Mouse (Mus musculus): ENCODE results near the gene Nxpe4.
"Not testable (repeated sequence)": the region's sequence is repeated elsewhere in the genome, so short reads cannot be mapped to it uniquely, and the experiment has no call there.

Nxpe4 gene

DNA sequence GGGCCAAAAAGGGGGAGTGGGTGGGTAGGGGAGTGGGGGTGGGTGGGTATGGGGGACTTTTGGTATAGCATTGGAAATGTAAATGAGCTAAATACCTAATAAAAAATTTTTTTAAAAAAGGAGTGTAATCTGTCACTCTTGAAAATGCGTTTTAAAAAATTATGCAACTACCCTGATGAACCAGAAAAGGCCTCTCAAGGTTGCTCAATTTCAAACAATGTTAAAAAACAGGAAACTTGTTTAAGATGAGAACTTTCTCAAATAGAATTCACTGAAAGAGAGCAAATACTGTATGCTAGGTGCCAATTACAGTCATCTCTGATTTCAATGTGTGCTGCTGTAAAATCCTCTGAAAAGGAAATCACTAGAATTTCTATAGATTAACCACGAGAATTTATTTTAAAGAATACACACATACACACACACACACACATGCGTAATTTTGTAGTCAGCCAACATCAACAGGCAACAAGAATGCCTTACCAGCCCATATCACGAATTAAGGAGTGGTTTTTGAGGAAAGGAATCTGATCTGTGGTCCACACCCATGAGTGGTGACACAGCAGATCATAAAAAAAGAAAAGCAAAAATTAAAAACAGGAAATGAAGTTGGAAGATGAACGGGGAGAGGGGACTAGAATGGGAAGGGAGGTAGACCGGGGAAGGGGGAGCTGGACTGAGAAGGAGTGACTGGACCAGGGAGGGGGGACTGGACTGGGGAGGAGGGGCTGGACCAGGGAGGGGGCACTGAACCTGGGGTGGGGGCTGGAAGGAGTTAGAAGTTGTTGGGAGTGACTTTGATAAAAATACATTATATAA lies 248.6 kb downstream of the Nxpe4 start:
- DNase-seq (ENCODE audit: low read depth): no peak

DNA sequence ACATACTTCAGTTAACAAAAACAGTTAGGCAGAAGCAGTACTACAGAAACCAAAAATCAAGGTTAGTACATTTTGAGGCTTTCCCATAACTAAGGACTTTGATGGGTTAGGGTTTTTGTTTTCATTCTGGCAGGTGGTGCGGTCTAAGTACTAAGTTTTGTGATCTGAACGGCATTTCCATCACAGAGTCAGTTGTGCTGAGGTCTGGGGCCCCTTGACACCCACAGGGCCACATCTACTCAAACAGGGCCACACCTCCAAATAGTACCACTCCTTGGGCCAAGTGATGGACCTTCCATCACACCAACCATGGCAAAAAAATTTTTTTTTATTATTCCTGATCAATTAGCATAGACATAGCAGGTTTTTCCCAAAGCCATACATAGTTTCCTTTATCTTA lies 251.8 kb downstream of the Nxpe4 start:
- no peak for DNase-seq (ENCODE audit: low read depth)

DNA sequence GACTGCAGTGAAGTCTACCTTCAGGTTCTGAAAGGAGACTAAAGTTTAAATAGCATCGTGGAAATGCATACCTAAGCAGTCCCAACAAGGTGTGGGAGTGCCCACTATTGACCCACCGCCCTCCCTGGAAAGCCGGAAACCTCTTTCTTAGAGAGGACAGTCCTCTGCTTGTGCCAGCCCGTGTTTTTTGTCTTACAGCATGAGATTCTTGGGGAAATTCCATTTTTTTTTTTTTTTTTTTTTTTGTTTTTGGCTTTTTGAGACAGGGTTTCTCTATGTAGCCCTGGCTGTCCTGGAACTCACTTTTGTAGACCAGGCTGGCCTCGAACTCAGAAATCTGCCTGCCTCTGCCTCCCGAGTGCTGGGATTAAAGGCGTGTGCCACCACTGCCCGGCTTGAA lies 255.5 kb downstream of the Nxpe4 start:
- not testable (repeated sequence) for DNase-seq (ENCODE audit: low read depth)

DNA sequence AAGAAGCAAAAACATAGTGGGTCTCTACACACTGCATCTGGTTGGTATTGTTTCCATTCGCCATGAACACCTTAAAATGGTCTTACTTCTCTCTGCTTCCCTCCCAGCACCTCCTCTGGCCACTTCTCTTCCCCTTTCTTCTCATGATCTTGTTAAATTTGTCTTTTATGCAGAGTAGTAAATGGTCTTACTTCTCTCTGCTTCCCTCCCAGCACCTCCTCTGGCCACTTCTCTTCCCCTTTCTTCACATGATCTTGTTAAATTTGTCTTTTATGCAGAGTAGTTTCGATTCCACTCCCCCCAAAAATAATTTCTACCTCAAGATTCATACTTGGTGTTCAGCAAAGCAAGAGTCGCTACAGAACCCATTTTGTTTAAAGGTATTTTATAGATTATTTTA lies 256.2 kb downstream of the Nxpe4 start:
- DNase-seq (ENCODE audit: low read depth): no peak

DNA sequence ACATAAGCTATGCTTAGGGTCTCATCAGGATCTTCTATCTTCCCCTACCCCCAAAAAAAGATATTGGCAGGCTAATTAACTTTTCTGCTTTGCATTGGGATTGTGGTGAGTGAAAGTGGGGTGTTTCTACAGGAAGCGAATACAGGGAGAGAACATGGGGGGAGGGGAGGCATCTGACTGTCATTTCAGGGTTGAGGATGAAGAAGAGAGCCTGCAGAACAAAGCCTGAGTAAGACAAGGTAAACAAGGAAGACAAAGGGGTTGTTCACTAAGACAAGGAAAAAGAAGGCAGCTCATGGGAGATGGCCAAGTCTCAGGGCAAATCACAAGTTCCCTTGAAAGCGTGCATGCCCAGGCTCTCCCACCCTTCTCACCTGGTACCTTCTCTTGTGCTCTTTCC lies 256.6 kb downstream of the Nxpe4 start:
- DNase-seq (ENCODE audit: low read depth): no peak

- no peak for DNase-seq (ENCODE audit: low read depth)
These were observed 257.0 kb downstream of the Nxpe4 start for GRCm38 (mm10) chr9:48418829-48419228.

- DNase-seq (ENCODE audit: low read depth): no peak
These were observed 258.6 kb downstream of the Nxpe4 start for GRCm38 (mm10) chr9:48420437-48420836.

DNA sequence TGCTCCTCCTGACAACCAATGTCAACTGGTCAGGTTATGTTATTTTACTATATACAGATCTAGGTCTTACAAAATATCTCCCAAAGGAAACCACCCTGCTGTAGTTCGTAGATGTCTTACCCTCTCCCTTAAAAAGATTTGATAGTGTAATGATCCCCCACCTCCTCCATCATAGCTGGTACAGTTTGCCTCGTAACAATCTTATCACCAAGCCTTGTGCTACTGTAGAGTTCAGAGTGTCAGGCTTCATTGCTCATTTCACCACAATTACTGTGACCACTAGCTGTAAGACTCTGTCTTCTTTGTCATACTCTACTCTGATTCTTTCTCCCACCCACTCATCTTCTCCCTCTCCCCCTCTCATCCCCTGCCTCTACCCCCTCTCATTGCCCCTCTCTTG lies 259.2 kb downstream of the Nxpe4 start:
- DNase-seq (ENCODE audit: low read depth): no peak

- DNase-seq (ENCODE audit: low read depth): no peak
These were observed 259.7 kb downstream of the Nxpe4 start for GRCm38 (mm10) chr9:48421561-48421960.

GRCm38 (mm10) chr9:48422382-48422781 lies 260.6 kb downstream of the Nxpe4 start:
- DNase-seq (ENCODE audit: low read depth): no peak

DNA sequence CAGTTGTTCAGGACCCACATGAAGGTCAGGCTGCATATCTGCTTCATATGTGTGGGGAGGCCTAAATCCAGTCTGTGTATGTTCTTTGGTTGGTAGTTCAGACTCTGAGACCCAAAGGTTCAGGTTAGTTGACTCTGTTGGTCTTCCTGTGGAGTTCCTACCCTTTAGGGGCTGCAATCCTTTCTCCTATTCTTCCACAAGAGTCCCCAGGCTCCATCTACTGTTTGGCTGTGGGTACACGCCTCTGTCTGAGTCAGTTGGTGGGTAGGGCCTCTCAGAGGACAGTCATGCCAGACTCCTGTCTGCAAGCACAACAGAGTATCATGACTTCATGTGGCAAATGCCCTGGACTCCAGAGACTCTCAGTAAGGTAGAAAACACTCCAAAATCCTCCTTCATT lies 261.4 kb downstream of the Nxpe4 start:
- DNase-seq (ENCODE audit: low read depth): no peak

- no peak for DNase-seq (ENCODE audit: low read depth)
These were observed 265.4 kb downstream of the Nxpe4 start for GRCm38 (mm10) chr9:48427176-48427575.

- peak; percentile 22 for DNase-seq (ENCODE audit: low read depth)
These were observed 270.6 kb downstream of the Nxpe4 start for GRCm38 (mm10) chr9:48432449-48432848.

GRCm38 (mm10) chr9:48443873-48444272 lies 282.1 kb downstream of the Nxpe4 start:
- DNase-seq (ENCODE audit: low read depth): no peak

GRCm38 (mm10) chr9:48444821-48445220 lies 283.0 kb downstream of the Nxpe4 start:
- no peak for DNase-seq (ENCODE audit: low read depth)

DNA sequence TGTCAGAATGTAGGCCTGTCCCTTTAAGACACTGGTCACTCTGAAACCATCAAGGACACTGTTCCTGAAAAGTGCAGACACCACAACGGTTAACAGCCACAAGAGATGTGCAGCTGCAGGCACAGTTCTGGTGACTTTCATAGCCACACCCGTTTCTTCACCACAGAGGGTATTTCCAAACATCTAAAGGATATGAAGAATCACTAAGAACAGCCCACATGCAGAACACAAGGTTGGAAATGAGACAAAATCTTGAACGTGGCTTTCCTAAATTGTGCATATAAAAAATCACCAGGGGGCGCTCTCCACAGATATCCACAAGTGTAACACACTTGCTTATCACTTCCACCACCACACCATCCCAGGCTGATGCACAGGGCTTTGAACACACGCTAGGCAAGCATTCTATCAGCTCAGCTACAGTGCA lies 286.0 kb downstream of the Nxpe4 start:
- peak; percentile 82 for DNase-seq (ENCODE audit: low read depth)
